Mouse (Mus musculus): ENCODE data around the gene Gm6657.

GRCm38 (mm10) chr12:78209856-78210255 is 15.8 kb downstream of the Gm6657 start:
- no peak for TF ChIP-seq CTCF (IDR thresholded peaks at IDR 0.05; ENCODE audit: control insufficient read depth, insufficient read depth, low read length)
- no peak for TF ChIP-seq POLR2A (IDR thresholded peaks at IDR 0.05; ENCODE audit: borderline replicate concordance, control insufficient read depth, low read depth, low read length)

Data from bone marrow, adult 2 months (tissue).